Mouse (Mus musculus): ENCODE measurements around the gene Trappc12. TPM values are rescaled to one million over a fixed set of nuclear protein-coding genes. Genes with fewer than 3 reads are reported as not detected.
A peak's percentile ranks its signal among the peaks of the same experiment; 100 is the strongest.

The Trappc12 gene
- polyA plus RNA-seq (2012; rRNA removed) = 30.7 and 31.1 TPM in 2 replicates

DNA sequence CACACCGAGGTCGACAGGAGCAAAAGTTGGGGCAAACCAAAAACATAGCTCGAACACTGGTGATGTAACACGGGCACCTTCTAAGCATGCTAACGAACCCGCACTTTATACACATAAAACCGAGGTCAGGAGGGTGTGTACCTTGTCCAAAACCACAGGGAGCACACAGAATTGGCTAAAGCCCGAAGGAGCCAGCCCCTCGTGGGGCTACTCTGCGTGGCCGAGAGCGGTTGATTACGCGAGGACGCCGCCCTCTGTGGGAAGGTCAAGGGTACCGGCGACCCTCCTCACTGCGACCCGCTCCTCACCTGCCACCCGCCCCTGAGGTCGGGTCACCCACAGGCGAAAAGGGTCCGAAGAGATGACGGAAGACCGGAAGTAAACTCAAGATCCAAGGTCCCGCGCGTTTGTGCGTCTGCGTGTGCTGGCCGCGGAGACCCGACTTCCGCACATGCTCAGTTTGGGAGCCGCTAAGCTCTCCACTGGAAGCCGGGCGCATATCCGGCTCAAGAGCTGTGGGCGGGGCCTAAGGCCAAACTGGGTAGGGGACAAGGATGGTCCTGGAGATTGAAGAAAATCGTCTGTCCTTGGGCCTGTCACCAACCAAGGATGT is at the start of gene Trappc12:
TSS of gene Trappc12 (minus strand) at position 452 of the 613 bp plus-strand sequence.
- DNase-seq (ENCODE audit: low read depth) = peak; percentile 34

DNA sequence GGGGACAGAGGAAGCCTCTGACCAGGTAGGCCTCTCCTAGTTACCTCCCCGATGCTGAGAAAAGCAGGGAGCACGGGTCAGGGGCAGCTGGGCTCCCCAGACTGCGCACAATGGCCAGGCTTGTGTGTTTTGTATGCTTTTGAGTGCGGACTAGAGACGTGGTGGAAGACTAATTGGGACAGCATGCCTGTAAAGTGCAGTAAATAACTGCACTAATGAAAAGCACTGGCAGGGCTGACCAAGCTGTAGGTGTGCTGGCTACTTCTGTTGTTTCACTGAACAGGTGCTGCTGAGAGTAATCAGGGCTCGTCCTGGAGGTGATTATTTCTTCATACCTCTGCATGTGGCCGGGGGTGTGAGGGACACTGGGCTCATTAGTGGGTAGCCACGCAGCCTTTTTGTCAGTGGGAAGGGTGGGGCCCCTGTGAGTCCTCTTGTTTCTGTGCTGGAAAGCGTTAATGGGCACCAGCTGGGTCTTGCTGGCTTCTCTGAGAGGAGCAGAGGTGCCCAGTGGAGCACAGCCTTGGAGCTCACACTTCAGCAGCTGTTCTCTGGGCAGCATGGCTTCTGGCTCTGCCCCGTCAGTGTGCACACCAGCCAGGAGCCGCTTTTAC is 49.6 kb upstream of the Trappc12 start:
- no peak for DNase-seq (ENCODE audit: low read depth)

DNA sequence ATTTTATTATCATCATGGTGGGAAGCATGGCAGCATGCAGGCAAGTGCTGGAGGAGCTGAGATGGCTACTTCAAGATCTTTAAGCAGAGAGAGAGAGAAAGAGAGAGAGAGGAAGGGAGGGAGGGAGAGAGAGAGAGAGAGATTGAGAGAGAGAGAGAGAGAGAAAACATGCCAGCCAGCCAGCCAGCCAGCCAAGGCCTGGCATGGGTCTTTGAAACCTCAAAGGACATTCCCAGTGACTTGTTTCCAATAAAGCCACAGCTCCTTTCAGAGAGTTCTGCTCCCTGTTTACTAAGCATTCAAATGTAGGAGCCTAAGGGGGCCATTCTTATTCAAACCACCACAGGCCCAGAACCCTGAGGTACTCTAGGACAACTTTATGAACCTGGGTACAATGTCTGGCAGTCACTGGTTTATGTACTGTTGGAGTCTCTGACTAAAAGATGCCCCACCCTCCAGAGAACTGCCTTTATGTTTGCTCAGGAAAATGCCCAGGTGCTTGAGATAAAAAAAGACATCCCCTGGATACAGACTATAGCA is 46.7 kb upstream of the Trappc12 start:
- DNase-seq (ENCODE audit: low read depth) = no peak

DNA sequence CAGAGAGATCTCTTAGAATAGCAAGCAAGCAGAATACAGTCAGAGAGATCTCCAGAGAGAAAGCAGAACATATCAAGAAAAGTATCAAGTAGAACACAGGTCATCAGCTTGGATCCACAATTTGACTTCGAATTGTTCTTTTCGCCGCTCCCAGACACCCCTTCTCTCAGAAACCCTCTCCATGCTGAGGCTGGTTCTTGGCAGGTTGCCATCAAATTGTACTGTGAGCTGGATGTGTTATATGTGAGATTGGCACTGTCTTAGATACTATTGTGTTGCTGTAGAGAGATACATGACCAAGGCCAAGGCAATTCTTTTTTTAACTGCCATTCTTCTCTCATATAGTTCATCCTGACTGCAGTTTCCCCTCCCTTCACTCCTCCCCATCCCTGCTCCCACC is 44.8 kb upstream of the Trappc12 start:
- no peak for DNase-seq (ENCODE audit: low read depth)

DNA sequence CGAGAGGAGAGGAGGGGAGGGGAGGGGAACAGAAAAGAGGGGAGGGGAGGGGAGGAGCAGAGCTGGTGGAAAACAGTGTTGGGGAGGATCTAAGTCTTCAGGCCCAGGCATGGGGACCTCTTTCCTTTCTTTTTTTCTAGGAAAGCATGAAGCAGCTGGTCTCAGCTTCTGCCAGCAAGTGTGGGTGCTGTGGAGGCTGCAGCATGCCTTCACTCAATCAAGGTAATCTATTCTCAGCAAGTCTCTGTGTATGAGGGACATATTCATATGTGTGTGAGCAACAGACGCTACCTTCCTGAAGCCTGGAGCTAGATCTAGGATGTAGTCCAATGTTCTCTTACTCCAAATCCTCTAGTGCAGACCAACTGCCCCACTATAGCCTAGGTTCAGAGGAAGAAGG is 43.4 kb upstream of the Trappc12 start:
- no peak for DNase-seq (ENCODE audit: low read depth)

DNA sequence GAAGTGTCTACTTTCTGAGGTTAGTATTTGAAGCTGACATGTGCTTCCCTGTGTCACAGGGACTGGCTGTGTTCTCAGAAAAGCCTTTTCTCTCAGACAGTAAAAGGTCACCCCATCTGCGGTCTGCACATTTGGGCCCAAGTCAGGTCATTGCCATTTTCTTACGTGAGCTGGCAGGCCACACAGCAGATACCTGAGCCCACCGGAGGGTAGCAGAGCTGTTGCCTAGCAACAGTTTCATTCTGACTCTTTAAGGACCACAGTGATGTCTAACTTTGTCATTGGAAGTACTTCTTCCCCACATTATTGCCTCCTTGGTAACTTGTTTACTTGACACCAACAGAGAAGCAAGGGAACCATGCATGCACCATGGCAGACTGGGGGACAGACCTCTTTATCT is 42.3 kb upstream of the Trappc12 start:
- no peak for DNase-seq (ENCODE audit: low read depth)

DNA sequence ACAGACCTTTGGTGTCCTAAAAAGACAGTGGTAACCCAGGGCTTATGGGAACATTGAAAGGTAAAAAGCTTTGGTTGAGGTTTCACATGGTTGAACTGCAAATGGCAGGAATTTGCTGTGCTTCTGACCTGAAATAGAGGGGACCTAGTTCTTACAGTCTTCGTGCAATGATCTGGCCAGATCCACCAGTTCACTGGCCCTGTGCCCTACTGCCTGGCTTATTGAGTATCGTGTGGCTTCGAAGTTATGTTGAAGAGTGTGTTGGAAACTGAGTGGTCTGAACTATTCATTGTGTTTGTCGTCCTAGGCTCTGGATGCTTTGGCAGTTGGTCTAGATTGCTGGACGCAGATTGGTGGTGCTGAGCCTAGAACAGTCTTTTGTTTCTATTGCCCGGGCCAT is 36.0 kb upstream of the Trappc12 start:
- DNase-seq (ENCODE audit: low read depth) = no peak

DNA sequence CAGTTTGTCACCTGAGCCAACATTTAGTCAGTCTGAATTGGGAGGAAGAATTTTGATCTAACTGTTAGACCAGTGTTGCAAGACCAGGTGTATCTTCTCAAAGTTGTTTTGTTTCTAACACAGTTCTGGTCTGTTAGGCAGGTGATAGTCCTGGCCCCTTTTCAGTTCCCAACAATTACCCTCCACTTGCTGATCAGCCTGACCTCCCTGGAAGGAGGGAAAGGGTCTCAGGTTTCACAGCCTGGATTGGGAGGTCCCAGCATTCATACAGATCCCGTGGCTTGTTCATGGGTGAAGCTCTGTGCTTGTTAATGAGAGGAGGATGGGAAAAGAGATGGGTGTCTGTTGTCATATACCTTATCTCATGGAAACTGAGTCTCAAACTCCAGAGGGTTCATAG is 35.0 kb upstream of the Trappc12 start:
- DNase-seq (ENCODE audit: low read depth) = no peak

DNA sequence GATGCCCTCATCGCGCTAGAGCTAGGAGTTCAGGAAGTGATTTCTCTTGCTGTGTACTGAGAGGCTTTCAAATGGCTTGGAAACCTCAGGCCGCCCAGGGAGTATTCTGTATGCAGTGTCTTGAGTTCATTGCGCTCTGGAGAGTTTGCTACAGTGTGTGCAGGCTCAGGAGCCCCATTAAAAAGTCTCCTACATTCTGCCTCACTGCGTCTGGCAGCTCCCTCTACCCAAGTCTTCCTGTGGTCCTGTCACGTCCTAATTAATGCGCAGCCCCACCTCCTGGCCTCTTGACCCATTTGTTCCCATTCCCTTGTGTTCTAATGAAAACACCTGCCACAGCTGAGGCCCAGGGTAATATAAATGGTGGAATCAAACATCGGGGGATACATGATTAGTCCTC is 34.6 kb upstream of the Trappc12 start:
- DNase-seq (ENCODE audit: low read depth) = no peak

DNA sequence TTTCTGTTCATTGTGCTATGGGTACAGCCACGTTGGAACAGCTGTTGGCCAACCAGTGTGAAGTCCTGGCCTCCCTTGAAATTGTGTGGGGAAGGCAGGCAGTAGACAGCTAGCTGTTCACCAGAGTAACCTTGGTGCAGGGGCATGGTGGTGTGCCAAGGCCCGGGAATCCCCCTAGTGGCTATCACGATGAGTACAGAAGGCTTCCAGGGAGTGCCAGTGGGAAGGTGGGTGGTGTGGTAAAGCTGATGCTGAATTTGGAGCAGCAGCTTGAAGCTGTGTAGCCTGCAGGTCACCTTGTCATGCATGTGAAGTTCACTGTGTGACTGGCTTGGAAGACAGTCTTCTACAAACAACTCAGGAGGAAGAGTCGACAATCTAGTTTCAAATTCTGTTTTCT is 34.1 kb upstream of the Trappc12 start:
- DNase-seq (ENCODE audit: low read depth) = no peak

DNA sequence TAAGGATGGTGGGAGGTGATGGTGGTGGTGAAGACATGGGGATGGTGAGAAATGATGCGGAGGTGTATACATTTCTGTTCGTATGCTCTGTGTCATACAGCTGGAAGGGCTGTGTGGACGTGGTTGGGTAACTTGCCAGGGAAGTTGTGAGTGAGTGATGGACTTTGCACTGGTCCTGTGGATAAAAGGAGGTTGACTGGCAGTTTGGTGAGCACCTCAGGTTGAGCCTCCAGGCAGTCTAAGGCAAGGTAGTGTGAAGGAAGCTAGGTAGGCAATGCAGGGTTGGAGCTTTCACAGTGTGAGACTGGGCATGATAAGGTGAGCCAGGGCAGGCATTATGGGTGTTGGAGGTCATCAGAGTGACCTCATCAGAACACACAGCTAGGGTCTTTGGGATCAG is 32.4 kb upstream of the Trappc12 start:
- DNase-seq (ENCODE audit: low read depth) = no peak

DNA sequence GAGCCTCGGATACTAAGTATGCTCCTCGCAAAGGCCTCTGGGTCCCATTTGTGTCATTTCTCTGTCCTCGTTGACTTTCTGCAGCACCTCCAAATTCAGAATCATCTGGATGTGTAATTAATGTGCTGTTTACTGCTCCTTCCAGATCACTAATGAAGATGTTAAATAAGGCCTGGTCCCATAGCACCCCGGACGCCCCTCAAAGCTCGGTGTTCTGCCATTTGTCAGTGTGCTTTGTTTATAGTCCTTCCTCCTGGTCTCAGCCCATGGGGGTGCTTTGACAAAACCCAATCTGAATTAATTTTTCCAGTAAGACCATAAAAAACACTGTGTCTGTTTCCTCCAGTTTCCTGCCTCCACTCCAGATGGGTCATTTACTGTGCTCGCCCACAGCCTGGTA is 29.9 kb upstream of the Trappc12 start:
- no peak for DNase-seq (ENCODE audit: low read depth)

DNA sequence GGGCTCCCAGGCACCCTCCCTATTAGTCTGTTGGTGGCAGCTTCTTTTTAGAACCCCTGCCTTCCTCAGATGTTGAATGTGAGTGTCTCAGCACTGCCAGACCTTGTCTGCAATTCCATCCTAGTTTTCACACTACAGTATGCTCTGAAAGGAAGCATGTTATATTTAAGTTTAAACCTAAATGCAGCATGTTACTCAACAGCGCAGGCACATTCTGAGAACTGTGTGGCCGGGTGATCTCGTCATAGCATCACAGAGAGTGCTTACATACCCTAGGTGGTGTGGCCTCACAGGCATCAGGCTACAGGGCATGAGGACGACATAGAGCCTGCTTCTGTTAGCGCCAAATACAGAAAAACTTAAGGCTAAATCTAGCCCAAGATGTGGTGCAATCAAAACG is 25.4 kb upstream of the Trappc12 start:
- DNase-seq (ENCODE audit: low read depth) = no peak

DNA sequence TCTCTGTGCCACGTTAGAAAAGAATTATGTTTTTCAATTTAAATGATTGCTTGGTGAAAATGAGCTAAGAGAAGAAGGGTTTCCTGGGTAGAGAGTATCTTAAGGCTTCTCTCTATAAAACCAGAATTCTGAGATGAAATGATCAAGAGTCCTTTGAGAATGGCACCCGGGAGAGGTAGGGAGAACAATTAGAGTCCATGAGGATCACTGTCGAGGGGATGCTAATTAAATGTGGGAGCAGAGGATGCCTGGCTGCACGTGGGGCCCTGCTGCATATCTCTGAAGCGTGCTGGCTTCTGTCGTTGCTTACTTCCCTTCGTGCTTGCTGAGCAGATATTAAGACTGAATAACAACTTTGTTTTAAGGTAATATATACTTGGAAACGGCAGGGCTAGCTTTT is 24.8 kb upstream of the Trappc12 start:
- DNase-seq (ENCODE audit: low read depth) = no peak

DNA sequence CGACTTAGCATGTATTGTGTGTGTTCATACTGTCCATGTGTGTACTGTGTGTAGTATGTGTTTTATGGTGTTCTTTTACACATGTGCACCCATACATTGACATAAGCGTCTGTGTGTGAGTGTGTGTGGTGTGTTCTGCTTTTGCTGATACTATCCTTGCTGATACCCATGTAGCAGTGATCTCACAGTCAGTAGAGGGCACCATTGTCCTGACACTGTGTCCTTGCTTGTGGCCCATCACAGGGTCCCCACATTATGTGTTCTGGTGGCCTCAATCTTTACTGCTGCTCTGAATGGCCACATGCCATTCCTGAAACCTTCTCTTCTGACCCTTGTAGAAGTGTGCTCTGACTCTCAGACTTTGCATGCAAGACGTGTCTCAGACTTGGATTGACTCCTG is 23.5 kb upstream of the Trappc12 start:
- DNase-seq (ENCODE audit: low read depth) = no peak

DNA sequence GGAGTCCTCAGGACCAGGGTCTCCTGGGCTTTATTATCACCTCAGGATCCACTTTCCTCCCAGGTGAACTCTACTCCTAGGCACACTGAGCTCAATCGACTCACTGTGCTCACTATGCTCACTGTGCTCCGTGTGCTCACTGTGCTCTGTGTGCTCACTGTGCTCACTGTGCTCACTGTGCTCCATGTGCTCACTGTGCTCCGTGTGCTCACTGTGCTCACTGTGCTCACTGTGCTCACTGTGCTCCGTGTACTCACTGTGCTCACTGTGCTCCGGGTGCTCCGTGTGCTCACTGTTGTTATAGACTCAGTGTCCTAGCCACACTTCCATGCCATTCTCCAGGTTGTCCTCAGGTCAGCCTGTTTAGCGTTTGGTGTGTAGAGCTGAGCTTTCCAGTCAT is 19.7 kb upstream of the Trappc12 start:
- DNase-seq (ENCODE audit: low read depth) = no peak

DNA sequence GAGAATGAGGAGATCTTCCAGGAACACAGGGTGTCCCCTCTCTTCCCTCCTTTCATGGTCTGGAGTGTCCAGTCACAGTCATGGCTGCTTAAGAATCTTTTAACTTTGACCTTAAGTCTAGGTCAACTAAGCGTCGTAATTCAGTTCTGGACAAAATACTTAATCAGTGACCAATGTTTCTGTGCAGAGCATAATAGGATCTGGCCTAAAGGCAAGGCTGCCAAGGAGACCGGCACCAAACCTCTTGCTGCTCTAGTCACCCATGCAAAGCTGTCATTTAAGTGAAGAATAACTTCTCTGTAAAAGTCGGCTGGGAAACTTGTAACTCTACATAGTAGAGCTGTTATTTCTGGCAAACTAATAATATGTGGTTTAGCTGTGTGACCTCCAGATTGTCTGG is 5.7 kb upstream of the Trappc12 start:
- no peak for DNase-seq (ENCODE audit: low read depth)

DNA sequence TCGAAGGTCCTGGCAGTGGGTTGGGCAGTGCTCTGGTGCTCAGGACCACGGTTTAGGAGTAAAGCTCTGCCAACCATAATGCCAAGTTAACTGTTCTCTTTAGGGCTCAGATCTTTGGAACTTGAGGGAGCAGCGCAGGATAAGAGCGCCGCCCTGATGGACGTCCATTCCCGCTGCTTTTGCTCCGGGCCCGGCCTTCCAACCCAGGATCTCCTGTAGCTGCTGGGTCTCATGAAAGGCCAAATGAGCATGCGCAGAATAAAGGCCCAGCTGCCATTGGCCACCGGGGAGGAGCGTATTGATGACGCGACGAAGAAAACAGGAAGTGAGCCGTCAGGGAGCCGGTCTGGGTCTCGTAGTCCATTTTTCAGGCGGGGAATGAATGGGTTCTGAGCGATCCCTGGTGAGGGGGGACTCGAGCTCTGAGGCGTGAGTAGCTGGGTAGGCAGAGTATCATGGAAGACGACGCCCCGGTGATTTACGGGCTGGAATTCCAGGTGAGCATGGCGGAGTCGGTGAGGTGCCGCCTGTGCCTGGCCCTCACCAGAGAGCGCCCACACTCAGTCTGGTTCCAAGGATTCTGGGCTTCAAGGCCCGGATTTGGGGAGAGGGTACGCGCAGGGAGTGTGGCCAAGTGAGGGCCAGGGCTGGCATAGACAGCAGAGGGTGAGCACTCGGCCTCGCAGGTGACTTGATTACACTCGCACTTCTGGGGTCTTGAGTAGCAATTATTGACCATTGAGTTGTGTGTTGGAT is 1.4 kb upstream of the Trappc12 start, which contains the start of gene Eipr1:
TSS of gene Eipr1 (plus strand) at position 296 of the 756 bp plus-strand sequence.
- peak; percentile 66 for DNase-seq (ENCODE audit: low read depth)

DNA sequence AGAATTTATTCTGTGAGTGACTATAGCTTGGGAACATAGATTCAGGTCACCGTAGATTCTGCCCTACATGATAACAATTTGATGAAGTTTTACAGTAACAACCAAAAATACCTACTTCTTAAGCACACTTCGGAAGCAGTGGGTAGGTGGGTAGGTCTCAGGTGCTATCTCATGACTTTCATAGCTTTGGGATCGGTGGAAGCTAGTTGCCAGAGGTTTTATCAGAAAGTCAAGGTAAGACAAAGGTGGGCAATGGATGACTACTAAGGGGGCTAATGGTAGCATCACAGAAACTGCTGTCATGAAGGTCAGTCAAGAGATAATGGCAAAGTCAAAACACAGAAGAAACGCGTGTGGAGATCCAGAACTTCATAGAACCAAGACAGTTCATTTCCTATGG is 604 bp upstream of the Trappc12 start:
- DNase-seq (ENCODE audit: low read depth) = no peak

DNA sequence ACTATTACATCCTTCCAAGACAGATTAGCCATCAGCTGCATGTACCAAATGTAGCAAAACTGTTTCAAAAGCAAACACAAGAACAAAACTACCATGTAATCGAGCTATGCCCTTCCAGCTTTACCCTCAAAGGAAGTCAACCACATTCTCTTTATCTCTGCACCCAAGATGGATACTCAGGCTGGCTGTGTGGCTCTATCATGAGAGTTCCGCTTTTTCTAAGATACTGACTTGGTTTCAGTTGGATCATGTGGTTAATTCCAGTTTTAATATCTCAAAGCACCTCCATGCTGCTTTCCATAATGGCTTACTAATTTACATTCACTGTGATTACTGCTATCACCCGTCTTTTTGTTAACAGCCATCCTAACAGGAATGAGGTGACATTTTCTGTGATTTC is 6.9 kb downstream of the Trappc12 start:
- no peak for DNase-seq (ENCODE audit: low read depth)

DNA sequence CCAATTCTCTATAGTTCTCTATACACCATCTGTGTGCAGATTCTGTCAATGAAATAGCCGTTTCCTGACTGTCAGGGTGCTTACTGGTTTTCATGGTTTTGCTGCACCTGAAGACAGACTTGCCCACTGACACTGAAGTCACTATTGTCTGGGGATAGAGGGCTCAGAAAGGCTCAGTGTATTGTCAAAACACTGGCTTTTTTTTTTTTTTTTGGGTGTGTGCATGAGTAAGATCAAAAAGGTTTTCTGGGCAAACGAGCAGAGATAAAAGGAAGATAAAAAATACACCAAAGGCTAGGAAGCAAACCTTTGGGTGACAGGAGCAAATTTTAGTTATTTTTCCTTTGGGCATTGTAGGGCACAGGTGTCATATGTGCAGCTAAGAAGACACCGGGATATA is 15.0 kb downstream of the Trappc12 start:
- no peak for DNase-seq (ENCODE audit: low read depth)

DNA sequence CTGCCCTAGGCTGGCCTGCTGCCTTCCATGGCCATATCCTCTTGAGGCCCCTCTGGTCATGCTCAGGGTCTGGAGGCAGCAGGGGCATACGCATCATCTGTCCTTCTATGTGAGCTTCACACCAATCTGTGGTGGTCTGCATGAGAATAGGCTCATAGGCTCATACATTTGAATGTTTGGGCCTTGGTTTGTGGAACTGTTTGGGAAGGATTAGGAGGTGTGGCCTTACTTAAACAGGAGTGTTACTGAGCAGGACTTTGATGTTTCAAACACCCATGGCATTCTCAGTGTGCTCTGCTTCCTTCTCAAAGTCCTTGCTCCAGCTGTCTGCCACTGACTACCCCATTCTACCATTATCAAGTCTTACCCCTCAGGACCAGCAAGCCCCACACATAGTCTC is 16.0 kb downstream of the Trappc12 start:
- DNase-seq (ENCODE audit: low read depth) = no peak
